ENCODE assay signal across 10 mouse cellular contexts in genomic region chr9:99580655-99581054, GRCm38 (mm10). TPM values are rescaled to one million over a fixed set of nuclear protein-coding genes. Genes with fewer than 3 reads are reported as not detected.
DNase-seq lines count a peak whose midpoint lies in the region; ATAC-seq lines count a peak whose summit lies in the region.
"Had no signal": no experiment of that assay in that cellular context is flagged by ENCODE, and none has a peak within 500 bp of the region (broad histone marks: within the 10 kb centered on the region; RNA-seq: fewer than 3 reads in every experiment).

No protein-coding gene starts in this region.

- no peak overlapping the region for H3K4me3 ChIP-seq in forebrain, embryonic 14.5 days (ENCODE audit: low read depth, low read length)
- H3K4me3 ChIP-seq in forebrain, embryonic 12.5 days (replicated peaks), result no peak overlapping the region
- H3K4me3 ChIP-seq in midbrain, embryonic 14.5 days (replicated peaks; ENCODE audit: low read depth, low read length), result no peak overlapping the region
- no peak overlapping the region for H3K4me3 ChIP-seq in midbrain, embryonic 16.5 days (ENCODE audit: low read depth, low read length)

- H3K36me3 ChIP-seq in forebrain, embryonic 14.5 days (ENCODE audit: control insufficient read depth, insufficient read depth, low read length), result peaks cover 55% of the 10 kb centered on the region
- peaks cover 49% of the 10 kb centered on the region for H3K36me3 ChIP-seq in forebrain, embryonic 12.5 days (replicated peaks)
- H3K36me3 ChIP-seq in midbrain, embryonic 14.5 days (ENCODE audit: control insufficient read depth, insufficient read depth, low read length), result peaks cover 34% of the 10 kb centered on the region
- H3K36me3 ChIP-seq in midbrain, embryonic 16.5 days (ENCODE audit: control insufficient read depth, insufficient read depth, low read length), result peaks cover 21% of the 10 kb centered on the region

- peaks cover 2% of the 10 kb centered on the region; the same call in 1 of the 2 replicates for H3K4me1 ChIP-seq in forebrain, embryonic 14.5 days (ENCODE audit: control insufficient read depth, insufficient read depth, low read length)
- H3K4me1 ChIP-seq in forebrain, embryonic 12.5 days, result peaks cover 11% of the 10 kb centered on the region
- peaks cover 10% of the 10 kb centered on the region for H3K4me1 ChIP-seq in midbrain, embryonic 14.5 days (ENCODE audit: control insufficient read depth, insufficient read depth, low read length)
- H3K4me1 ChIP-seq in midbrain, embryonic 16.5 days (ENCODE audit: control insufficient read depth, insufficient read depth, low read length), result peaks cover 15% of the 10 kb centered on the region

- H3K4me2 ChIP-seq in forebrain, embryonic 14.5 days (ENCODE audit: low read length), result no peak overlapping the region
- H3K4me2 ChIP-seq in forebrain, embryonic 12.5 days, result no peak overlapping the region
- H3K4me2 ChIP-seq in midbrain, embryonic 14.5 days (ENCODE audit: low read length), result no peak overlapping the region
- H3K4me2 ChIP-seq in midbrain, embryonic 16.5 days (ENCODE audit: low read length), result no peak overlapping the region

- no peaks in the 10 kb centered on the region for H3K9me3 ChIP-seq in forebrain, embryonic 14.5 days (replicated peaks; ENCODE audit: control insufficient read depth, low read length)
- H3K9me3 ChIP-seq in forebrain, embryonic 12.5 days, result no peaks in the 10 kb centered on the region
- no peaks in the 10 kb centered on the region for H3K9me3 ChIP-seq in midbrain, embryonic 14.5 days (ENCODE audit: control insufficient read depth, low read length)
- H3K9me3 ChIP-seq in midbrain, embryonic 16.5 days (replicated peaks; ENCODE audit: control insufficient read depth, low read length, poor library complexity, severe bottlenecking), result no peaks in the 10 kb centered on the region

- no peak overlapping the region for H3K9ac ChIP-seq in forebrain, embryonic 14.5 days (ENCODE audit: low read length)
- no peak overlapping the region for H3K9ac ChIP-seq in forebrain, embryonic 12.5 days
- H3K9ac ChIP-seq in midbrain, embryonic 14.5 days (replicated peaks; ENCODE audit: low read length), result no peak overlapping the region
- no peak overlapping the region for H3K9ac ChIP-seq in midbrain, embryonic 16.5 days (ENCODE audit: low read depth, low read length)

- ATAC-seq in forebrain, embryonic 14.5 days, result peak; percentile 35; the same call in 1 of the 2 replicates
- ATAC-seq in forebrain, embryonic 12.5 days (ENCODE audit: low FRiP score), result no peak
- no peak for ATAC-seq in midbrain, embryonic 14.5 days (ENCODE audit: low FRiP score, low TSS enrichment)
- no peak for ATAC-seq in midbrain, embryonic 16.5 days
- peak; percentile 58 to 66; a peak in 2 of 4 replicates for ATAC-seq in hematopoietic stem cell, adult 5-6 weeks (replicated peaks in 1 of 2; ENCODE audit: insufficient read depth in 1 of 2, low FRiP score in 2 of 2, low TSS enrichment in 1 of 2, low read depth in 1 of 2, poor library complexity in 2 of 2, severe bottlenecking in 2 of 2)
- ATAC-seq in megakaryocyte progenitor cell, adult 5-6 weeks (replicated peaks; ENCODE audit: poor library complexity), result peak; percentile 83

- H3K27me3 ChIP-seq in forebrain, embryonic 14.5 days (replicated peaks; ENCODE audit: control insufficient read depth, insufficient read depth, low read length), result no peaks in the 10 kb centered on the region
- no peaks in the 10 kb centered on the region for H3K27me3 ChIP-seq in forebrain, embryonic 12.5 days
- no peaks in the 10 kb centered on the region for H3K27me3 ChIP-seq in midbrain, embryonic 14.5 days (ENCODE audit: control insufficient read depth, insufficient read depth, low read length)
- no peaks in the 10 kb centered on the region for H3K27me3 ChIP-seq in midbrain, embryonic 16.5 days (ENCODE audit: control insufficient read depth, insufficient read depth, low read depth, low read length)

- no peak overlapping the region for H3K27ac ChIP-seq in forebrain, embryonic 14.5 days (ENCODE audit: low read depth, low read length)
- no peak overlapping the region for H3K27ac ChIP-seq in forebrain, embryonic 12.5 days
- no peak overlapping the region for H3K27ac ChIP-seq in midbrain, embryonic 14.5 days (replicated peaks; ENCODE audit: low read depth, low read length)
- H3K27ac ChIP-seq in midbrain, embryonic 16.5 days (ENCODE audit: low read length), result no peak overlapping the region

- WGBS in forebrain, embryonic 14.5 days, result 50% methylated on average over 2 of the region's 2 CpGs
- 56% methylated on average over 2 of the region's 2 CpGs for WGBS in forebrain, embryonic 12.5 days
- 55% methylated on average over 2 of the region's 2 CpGs for WGBS in midbrain, embryonic 14.5 days
- WGBS in midbrain, embryonic 16.5 days, result 55% methylated on average over 2 of the region's 2 CpGs

- peak; percentile 78 for DNase-seq in forebrain, embryonic 14.5 days (ENCODE audit: low spot score)
- peak; percentile 77 for DNase-seq in midbrain, embryonic 14.5 days
- peak; percentile 77 for DNase-seq in ZHBTc4 (ENCODE audit: low read depth, low spot score)
- DNase-seq in c-Kit-positive CD71-positive TER-119-positive erythroid progenitor cells, embryonic 14.5 days (ENCODE audit: low spot score), result no peak

RNA-seq across cellular contexts. Expression of gene Dbr1, which starts 5.1 kb away (rescaled TPM):
- 22.0 and 23.5 TPM in 2 replicates for polyA plus RNA-seq in forebrain, embryonic 14.5 days (2014; fragmentation: Nextera tagmentation; extraction: Ambion mirVana)
- polyA plus RNA-seq in forebrain, embryonic 12.5 days (2016; fragmentation: Nextera tagmentation; extraction: Ambion mirVana), result 35.7 and 37.5 TPM in 2 replicates
- polyA plus RNA-seq in midbrain, embryonic 14.5 days (2014; fragmentation: Nextera tagmentation; extraction: Ambion mirVana), result 22.2 and 26.2 TPM in 2 replicates
- polyA plus RNA-seq in midbrain, embryonic 16.5 days (2015; fragmentation: Nextera tagmentation; extraction: Ambion mirVana), result 25.3 and 25.6 TPM in 2 replicates
- total RNA-seq in hematopoietic stem cell, adult 5-6 weeks (2017), result 58.3 and 65.2 TPM in 2 replicates
- 21.0 and 22.2 TPM in 2 replicates for total RNA-seq in megakaryocyte progenitor cell, adult 5-6 weeks (2015)
- total RNA-seq in megakaryocyte progenitor cell, adult 5-6 weeks (2017), result 55.0 and 56.5 TPM in 2 replicates

RNA-seq across cellular contexts. Expression of gene Armc8, which starts 12.0 kb away (rescaled TPM):
- polyA plus RNA-seq in forebrain, embryonic 14.5 days (2014; fragmentation: Nextera tagmentation; extraction: Ambion mirVana), result 60.6 and 68.7 TPM in 2 replicates
- 43.0 and 44.2 TPM in 2 replicates for polyA plus RNA-seq in forebrain, embryonic 12.5 days (2016; fragmentation: Nextera tagmentation; extraction: Ambion mirVana)
- 78.3 and 81.0 TPM in 2 replicates for polyA plus RNA-seq in midbrain, embryonic 14.5 days (2014; fragmentation: Nextera tagmentation; extraction: Ambion mirVana)
- polyA plus RNA-seq in midbrain, embryonic 16.5 days (2015; fragmentation: Nextera tagmentation; extraction: Ambion mirVana), result 83.5 and 87.2 TPM in 2 replicates
- total RNA-seq in hematopoietic stem cell, adult 5-6 weeks (2017), result 34.0 and 43.3 TPM in 2 replicates
- 30.4 and 34.6 TPM in 2 replicates for total RNA-seq in megakaryocyte progenitor cell, adult 5-6 weeks (2015)
- 32.2 and 36.6 TPM in 2 replicates for total RNA-seq in megakaryocyte progenitor cell, adult 5-6 weeks (2017)

RNA-seq across cellular contexts. Expression of gene A4gnt, which starts 31.6 kb away (rescaled TPM):
- polyA plus RNA-seq in forebrain, embryonic 14.5 days (2014; fragmentation: Nextera tagmentation; extraction: Ambion mirVana), result not detected in 2 replicates
- not detected in 2 replicates for polyA plus RNA-seq in forebrain, embryonic 12.5 days (2016; fragmentation: Nextera tagmentation; extraction: Ambion mirVana)
- polyA plus RNA-seq in midbrain, embryonic 14.5 days (2014; fragmentation: Nextera tagmentation; extraction: Ambion mirVana), result not detected in 2 replicates
- not detected in 2 replicates for polyA plus RNA-seq in midbrain, embryonic 16.5 days (2015; fragmentation: Nextera tagmentation; extraction: Ambion mirVana)
- total RNA-seq in hematopoietic stem cell, adult 5-6 weeks (2017), result not detected in 2 replicates
- total RNA-seq in megakaryocyte progenitor cell, adult 5-6 weeks (2015), result not detected in 2 replicates
- not detected in 2 replicates for total RNA-seq in megakaryocyte progenitor cell, adult 5-6 weeks (2017)
- total RNA-seq: adrenal gland, adult 18-20 months; heart, postnatal 36 days had no signal

RNA-seq across cellular contexts. Expression of gene Dzip1l, which starts 48.6 kb away (rescaled TPM):
- 6.4 and 7.2 TPM in 2 replicates for polyA plus RNA-seq in forebrain, embryonic 14.5 days (2014; fragmentation: Nextera tagmentation; extraction: Ambion mirVana)
- polyA plus RNA-seq in forebrain, embryonic 12.5 days (2016; fragmentation: Nextera tagmentation; extraction: Ambion mirVana), result 20.6 and 22.3 TPM in 2 replicates
- 4.8 and 7.9 TPM in 2 replicates for polyA plus RNA-seq in midbrain, embryonic 14.5 days (2014; fragmentation: Nextera tagmentation; extraction: Ambion mirVana)
- 7.7 and 8.8 TPM in 2 replicates for polyA plus RNA-seq in midbrain, embryonic 16.5 days (2015; fragmentation: Nextera tagmentation; extraction: Ambion mirVana)
- 0.06 TPM in 1 of 2 replicates, not detected in the other for total RNA-seq in hematopoietic stem cell, adult 5-6 weeks (2017)
- total RNA-seq in megakaryocyte progenitor cell, adult 5-6 weeks (2015), result not detected in 2 replicates
- not detected in 2 replicates for total RNA-seq in megakaryocyte progenitor cell, adult 5-6 weeks (2017)

Comparison
In these comparisons a context has a peak if more than half of its experiments do, and no peak if none do; other contexts are left out.
1. ATAC-seq: peak in forebrain, embryonic 14.5 days (single experiment), hematopoietic stem cell, adult 5-6 weeks (2 of 2) and megakaryocyte progenitor cell, adult 5-6 weeks (single experiment); none in forebrain, embryonic 12.5 days (single experiment), midbrain, embryonic 14.5 days (single experiment) and midbrain, embryonic 16.5 days (single experiment).